Mouse (Mus musculus): ENCODE data around the gene Pmvk.
"Not testable (repeated sequence)": the region's sequence is repeated elsewhere in the genome, so short reads cannot be mapped to it uniquely, and the experiment has no call there.

The Pmvk gene

DNA sequence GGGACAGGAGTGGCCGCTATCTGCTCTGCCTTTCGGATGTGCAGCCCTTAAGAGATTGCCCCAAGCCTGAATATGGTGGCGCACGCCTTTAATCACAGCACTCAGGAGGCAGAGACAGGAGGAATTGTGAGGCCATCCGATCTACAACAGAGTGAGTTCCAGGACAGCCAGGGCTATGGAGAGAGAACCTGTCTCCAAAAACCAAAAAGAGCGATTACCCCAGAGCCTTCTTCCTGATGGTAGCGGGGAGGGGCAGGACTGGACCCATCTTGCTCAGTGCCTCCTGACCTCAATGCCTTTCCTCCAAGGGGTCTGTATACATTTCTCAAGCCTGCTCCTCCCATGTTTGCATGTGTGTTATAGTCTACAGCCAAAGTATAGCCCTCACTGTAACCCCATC, 25.3 kb upstream of the Pmvk start:
- DNase-seq (ENCODE audit: low read depth, low spot score): not testable (repeated sequence)

- peak; percentile 93 for DNase-seq (ENCODE audit: low read depth, low spot score)
Observed at GRCm38 (mm10) chr3:89430171-89431159, 23.9 kb upstream of the Pmvk start, which contains the start of gene Pygo2. Pygo2 (plus strand) TSS chr3:89430214.

GRCm38 (mm10) chr3:89432606-89433005, 21.7 kb upstream of the Pmvk start:
- DNase-seq (ENCODE audit: low read depth, low spot score): no peak

DNA sequence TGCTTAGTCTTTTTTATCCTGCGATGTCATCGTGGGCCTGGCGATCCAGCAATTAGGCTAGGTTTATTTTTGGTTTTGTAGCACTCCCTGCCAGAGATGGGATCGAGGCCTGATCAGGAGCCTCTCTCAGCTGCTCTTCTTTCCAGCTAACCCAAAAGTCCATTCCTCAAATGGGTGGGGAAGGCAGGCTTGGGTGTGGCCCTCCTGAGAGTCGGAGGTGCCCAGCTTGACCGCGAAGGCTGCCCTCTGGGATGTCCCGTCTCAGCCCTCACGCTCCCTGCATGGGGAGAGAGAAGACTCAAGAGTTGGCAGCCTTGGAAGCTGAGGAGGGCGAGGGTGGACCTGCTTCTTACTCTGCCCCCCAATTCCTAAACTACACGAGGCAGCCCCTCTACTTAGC, 19.8 kb upstream of the Pmvk start:
- no peak for DNase-seq (ENCODE audit: low read depth, low spot score)

DNA sequence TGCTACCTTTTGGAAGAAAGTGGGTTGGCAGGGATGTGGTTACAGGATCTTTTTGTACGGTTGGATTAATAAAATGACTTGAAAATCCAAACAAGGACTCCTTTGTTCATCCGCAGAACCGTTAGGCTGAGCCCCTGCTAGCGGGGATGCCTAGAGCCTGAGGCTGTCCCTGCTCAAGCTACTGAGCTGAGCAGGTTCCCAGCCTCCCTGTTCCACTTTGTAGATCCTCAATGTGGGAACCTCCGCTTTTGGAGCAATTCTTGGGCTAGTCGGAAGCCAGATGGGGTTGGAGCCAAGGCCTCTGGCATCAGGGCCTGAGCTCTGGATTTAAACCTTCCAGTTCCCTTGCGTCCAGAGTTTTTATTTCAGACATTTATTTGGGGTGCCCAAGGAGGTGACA, 19.3 kb upstream of the Pmvk start:
- DNase-seq (ENCODE audit: low read depth, low spot score): no peak

DNA sequence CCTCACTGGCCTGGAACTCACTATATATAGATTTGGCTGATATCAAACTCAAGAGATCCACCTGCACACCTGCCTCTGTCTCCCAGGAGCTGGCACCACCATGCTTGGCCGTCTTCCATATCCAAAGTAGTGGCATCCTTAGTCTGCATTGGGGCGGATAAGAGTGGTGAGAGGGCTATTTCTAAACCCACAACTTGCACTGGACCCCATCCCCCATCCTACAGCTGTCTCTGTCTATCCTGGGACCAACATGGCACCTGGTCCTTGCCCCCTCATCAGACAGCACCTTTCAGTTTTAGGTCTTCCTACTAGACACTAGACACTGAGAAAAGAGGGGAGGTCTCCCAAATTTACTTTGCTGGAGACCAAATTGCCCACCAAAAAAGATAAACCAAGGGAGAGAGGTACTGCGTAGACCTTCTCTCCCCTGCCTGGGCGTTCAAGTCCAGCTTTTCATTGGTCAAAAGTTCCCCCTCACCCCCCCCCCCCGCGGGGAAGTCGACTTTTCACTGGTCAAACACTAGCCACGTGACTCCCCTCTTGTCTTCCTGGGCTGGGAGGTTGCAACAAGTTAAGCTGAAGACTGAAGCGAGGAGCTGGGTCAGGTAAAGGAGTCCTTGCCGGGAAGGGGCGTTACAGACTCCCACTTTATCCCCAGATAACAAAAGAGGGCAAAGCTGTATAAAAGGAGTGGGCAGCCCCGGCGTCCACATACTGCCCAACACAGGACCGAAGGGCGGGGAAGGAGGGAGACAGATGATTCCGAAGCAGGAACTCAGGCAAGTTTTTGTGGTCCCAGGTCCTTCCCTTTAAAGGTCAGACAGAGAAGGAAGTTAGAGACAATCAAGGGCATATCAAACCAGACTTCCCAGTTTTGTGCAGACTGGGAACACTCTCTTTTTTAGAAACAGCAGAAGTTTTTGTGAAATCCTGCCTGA, 17.9 kb upstream of the Pmvk start, which contains the start of gene Pbxip1:
TSS of gene Pbxip1 (plus strand) at position 531 of the 938 bp plus-strand sequence.
- DNase-seq (ENCODE audit: low read depth, low spot score): peak; percentile 90

DNA sequence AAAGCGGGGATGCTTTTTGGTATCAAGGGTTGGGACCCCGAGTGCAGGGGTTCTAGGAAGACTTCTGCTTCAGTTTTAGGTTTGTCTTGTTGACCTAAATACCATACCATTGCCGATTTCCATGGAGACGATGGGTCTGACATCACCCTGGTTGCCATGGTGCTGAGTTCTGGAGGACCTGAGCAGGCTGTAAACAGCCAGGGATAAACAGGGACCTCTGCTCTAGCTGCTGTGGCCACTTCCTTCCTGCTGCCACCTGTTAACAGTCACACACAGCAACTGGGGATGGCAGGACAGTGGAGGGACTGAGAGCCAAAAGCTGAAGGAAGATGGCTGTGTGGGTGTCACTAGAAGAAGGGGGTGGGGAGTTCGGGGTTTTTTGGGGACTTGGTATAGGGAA, 17.1 kb upstream of the Pmvk start:
- DNase-seq (ENCODE audit: low read depth, low spot score): peak; percentile 69

DNA sequence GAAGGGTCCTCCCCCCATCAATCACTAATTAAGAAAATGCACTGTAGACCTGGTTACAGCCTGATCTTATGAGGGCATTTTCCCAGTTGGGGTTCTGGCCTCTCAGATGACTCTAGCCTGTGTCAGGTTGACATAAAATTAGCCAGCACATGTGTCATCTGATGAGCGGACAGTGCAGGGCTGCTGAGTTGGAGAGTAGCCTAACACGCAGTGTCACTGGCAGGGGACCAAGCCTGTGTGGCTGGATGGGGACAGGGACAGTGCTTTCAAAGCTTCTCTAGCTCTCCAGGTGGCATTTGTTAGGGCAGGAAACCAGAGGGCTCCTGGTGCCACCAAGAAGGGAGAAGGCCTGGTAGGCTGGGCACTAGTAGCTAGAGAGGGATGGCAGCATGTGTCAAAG, 13.7 kb upstream of the Pmvk start:
- peak; percentile 89 for DNase-seq (ENCODE audit: low read depth, low spot score)

GRCm38 (mm10) chr3:89448720-89449537, 5.4 kb upstream of the Pmvk start:
- no peak for DNase-seq (ENCODE audit: low read depth, low spot score)

DNA sequence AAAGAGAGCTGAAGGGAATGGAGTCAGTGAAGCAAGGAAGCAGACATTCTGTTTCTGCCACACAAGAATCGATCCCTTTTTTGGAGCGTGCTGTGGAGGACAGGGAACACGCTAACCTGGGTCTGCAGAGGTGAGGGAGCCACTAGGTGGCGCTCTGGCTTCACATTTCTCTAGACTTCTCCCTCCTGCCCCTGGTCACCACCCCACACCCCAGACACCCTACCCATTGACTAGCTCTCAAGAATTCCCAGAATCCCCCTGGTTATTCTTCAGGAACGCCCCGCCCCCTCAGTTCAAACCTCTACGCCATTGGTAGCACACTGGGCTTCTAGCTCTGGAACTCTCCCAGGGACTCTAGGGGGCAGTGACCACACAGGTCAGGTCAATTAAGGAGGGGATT, 4.8 kb upstream of the Pmvk start:
- DNase-seq (ENCODE audit: low read depth, low spot score): peak; percentile 54

DNA sequence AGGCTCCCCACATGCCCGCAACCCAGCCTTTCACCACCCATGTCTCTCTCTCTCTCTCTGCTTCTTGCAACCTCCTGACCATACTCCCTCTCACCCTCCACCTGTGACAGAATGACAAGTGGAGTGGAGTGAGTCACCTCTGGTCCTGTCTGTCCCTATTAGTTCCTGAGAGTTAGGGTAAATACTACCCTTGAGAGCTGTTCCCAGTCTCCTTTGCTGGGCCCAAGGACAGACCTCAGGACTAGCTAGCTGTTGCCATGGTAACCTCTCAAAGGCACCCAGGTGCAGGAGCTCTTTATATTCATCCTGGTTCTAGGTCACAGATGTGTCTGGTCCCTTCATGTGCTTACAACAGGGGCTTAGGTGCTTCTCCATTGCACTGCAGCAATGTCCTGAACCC, 2.4 kb upstream of the Pmvk start:
- no peak for DNase-seq (ENCODE audit: low read depth, low spot score)

- no peak for DNase-seq (ENCODE audit: low read depth, low spot score)
Observed at GRCm38 (mm10) chr3:89455786-89456285, 1.5 kb downstream of the Pmvk start.

DNA sequence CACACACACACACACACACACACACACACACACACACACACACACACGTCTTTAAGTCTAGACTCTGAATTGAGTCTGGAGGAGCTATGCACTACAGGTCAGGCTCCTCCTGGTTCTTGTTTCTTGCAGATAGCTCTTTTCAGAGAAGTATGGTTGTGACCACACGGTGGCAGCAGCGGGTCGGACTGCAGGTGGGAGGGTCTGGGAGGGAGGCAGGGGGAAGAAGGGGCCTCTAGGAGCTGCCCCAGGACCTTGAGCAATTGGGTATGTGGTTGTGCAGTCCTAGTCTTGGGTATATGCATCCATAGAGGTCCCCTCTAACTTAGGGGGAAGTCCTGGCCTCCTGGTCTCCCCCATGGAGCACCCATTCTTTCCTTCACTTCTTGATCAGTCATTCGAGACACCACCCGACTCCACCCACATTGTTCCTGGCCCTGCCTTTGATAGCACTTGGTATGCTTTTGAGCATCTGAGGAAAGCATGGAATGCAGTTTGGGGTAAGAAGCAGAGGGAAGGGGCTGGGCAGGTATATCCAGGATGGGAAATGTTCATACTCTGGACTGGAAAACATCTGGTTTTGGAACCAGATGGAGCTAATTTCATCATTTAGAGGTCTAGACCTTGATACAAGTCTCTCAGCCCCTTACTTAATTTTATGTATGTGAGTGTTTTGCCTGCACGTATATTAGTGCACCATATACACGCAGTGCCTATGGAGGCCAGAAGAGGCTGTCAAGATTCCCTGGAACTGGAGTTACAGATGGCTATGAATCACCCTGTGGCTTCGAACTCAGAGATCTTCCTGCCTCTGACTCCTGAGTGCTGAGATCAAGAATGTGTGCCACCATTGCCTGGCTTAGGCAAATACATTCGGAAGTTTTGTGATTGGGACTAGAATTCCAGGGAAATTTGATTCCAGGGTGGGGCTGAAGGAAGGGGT, 2.7 kb downstream of the Pmvk start:
- peak; percentile 54 for DNase-seq (ENCODE audit: low read depth, low spot score)

GRCm38 (mm10) chr3:89458372-89458964, 4.1 kb downstream of the Pmvk start:
- no peak for DNase-seq (ENCODE audit: low read depth, low spot score)

- peak; percentile 82 for DNase-seq (ENCODE audit: low read depth, low spot score)
Observed at GRCm38 (mm10) chr3:89458965-89459807, 4.8 kb downstream of the Pmvk start.

GRCm38 (mm10) chr3:89468268-89468667, 13.9 kb downstream of the Pmvk start:
- no peak for DNase-seq (ENCODE audit: low read depth, low spot score)

DNA sequence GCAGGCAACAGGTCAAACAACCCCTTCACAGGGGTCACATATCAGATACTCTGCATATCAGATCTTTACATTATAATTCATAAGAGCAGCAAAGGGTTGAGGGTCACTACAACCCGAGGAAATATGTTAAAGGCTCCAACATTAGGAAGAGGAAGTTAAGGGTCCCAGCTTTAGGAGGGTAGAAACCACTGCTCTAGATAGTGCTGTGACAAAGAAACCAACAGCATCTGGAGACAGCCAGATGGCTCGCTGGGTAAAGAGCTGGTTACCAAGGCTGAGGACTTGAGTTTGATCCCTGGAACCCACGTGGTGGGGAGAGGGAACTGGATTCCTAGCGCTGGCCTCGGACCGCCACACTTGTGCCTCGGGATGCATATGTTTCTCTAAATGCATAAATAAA, 17.9 kb downstream of the Pmvk start:
- no peak for DNase-seq (ENCODE audit: low read depth, low spot score)

DNA sequence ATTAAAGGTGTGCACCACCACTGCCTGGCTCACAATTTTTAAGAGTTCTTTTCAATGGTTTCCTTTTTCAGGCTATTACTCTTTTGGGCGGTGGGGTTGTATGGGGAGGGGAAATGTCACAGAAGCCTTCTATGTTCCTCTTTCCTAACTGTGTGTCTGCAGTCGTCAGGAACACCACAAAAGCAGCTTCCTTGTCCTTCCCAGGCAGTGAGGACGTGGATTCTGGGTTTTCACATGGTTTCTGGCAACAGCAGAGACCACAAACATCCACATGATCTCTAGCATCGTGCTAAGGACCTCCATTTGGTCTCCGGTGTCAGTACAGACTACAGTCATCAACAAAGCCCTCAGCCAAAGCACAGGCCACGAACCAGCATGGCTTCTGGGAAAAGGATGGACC, 19.5 kb downstream of the Pmvk start:
- no peak for DNase-seq (ENCODE audit: low read depth, low spot score)

DNA sequence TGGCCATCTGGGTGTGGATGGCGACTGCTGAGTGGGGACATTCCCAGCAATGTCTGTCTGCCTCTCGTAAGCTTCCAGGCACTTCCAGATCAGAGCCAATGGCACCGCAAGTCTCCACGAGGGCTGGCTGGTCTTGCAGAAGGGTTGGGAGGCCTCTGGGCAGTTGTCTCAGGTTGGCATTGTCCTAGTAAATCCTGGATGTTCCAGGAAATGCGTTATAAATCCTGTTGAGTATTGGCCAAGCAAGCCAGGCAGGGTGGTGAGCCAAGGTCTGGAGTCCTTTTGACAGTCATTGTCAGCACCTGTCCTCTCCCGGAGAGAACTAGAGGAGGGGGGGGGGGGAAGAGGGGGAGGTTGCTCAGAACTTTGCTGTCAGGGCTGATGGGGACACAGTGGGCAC, 24.7 kb downstream of the Pmvk start:
- no peak for DNase-seq (ENCODE audit: low read depth, low spot score)
